Mouse (Mus musculus): ENCODE measurements around the gene Cenpn. TPM values are rescaled to one million over a fixed set of nuclear protein-coding genes. Genes with fewer than 3 reads are reported as not detected.
A peak's percentile ranks its signal among the peaks of the same experiment; 100 is the strongest.

The Cenpn gene
- polyA plus RNA-seq (2016; fragmentation: Nextera tagmentation; extraction: Ambion mirVana), result 47.5 and 47.6 TPM in 2 replicates

DNA sequence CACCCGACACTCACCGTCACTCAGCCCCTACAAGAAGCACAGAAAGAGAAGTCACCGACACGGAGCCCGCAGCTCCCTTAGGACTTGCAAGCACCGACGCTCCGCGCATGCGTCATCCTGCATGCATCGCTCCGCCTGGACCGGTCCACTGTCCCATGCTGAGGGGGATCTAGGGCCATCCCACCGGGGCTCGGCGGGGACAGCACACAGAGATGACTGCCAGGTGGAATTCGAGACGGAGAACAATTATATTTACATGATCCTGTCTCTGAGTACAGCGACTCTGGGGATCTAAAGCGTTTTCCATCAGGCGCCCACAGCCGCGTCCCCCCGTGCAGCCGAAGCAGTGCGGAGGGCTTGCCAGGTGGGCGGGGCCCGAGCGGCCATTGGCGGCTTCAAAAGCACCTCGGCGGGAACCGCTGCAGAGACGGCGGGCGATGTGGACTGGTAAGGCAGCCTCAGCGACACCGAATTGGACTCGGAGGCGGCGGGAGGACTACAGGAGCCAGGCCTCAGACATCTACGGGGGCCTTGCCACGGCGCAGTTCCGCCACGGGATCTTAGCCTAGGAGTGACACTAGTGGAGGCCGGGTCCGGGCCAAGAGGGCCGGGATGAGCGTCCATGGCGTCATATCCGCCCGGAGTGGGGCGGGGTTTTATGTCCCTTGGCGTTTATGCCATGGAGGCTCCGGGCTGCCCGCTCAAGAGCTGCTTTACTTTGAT is at the start of gene Cenpn, which contains the start of gene Cmc2:
Cenpn (plus strand) TSS at position 394 of the 723 bp plus-strand sequence.
Cmc2 (minus strand) TSS at position 119 of the 723 bp plus-strand sequence.
- under 1% methylated on average over 57 of the region's 57 CpGs for WGBS
- peak; percentile 95 for ATAC-seq (ENCODE audit: insufficient number of reproducible peaks, insufficient read depth, low FRiP score, low TSS enrichment, low read depth)
- Histone ChIP-seq H3K36me3 (peaks cover 13% of the 10 kb centered on the region; the same call in 1 of the 2 replicates), H3K9ac (replicated peaks) (peak within 1 kb of the TSS; percentile 81), H3K27me3 (no peaks in the 10 kb centered on the region), H3K27ac (peak within 1 kb of the TSS; percentile 60), H3K4me3 (replicated peaks) (peak within 1 kb of the TSS; percentile 81), H3K4me2 (peak within 1 kb of the TSS; percentile 76), H3K4me1 (replicated peaks) (peaks cover 15% of the 10 kb centered on the region), H3K9me3 (no peaks in the 10 kb centered on the region)

DNA sequence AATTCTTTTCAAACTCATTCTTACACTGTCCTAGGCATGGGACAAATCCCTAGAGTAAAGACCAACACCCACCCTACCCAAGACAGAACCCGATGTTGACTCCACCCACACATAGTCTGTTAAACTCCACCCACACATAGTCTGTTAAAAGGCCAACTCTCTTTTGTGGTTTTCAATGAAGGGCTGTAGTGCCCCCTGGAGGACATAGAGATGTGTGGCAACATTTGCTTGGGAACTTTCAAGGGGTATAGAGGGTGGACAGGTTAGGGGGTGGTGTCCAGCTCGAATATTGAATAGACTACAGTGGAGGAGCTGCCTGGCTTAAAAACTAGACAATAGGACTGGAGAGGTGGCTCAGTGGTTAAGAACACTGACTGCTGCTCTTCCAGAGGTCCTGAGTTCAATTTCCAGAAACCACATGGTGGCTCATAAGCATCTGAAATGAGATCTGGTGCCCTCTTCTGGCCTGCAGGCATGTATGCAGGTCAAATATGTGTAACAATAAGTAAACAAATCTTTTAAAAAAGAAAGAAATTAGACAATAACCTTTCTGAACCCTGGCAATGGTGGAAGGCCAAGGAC is 48.7 kb upstream of the Cenpn start:
- Histone ChIP-seq H3K27me3 (no peaks in the 10 kb centered on the region), H3K9me3 (no peaks in the 10 kb centered on the region), H3K36me3 (no peaks in the 10 kb centered on the region), H3K27ac (no peak overlapping the region), H3K4me3 (replicated peaks) (no peak overlapping the region), H3K4me2 (no peak overlapping the region), H3K9ac (replicated peaks) (no peak overlapping the region), H3K4me1 (replicated peaks) (no peaks in the 10 kb centered on the region)
- no peak for ATAC-seq (ENCODE audit: insufficient number of reproducible peaks, insufficient read depth, low FRiP score, low TSS enrichment, low read depth)
- WGBS, result 69% methylated on average over 2 of the region's 2 CpGs

- H3K27ac ChIP-seq, result no peak overlapping the region
- 62% methylated on average over 11 of the region's 11 CpGs for WGBS
- no peak overlapping the region for H3K4me2 ChIP-seq
- H3K4me1 ChIP-seq (replicated peaks), result no peaks in the 10 kb centered on the region
- H3K9me3 ChIP-seq, result no peaks in the 10 kb centered on the region
- no peak overlapping the region for H3K9ac ChIP-seq (replicated peaks)
- ATAC-seq (ENCODE audit: insufficient number of reproducible peaks, insufficient read depth, low FRiP score, low TSS enrichment, low read depth), result no peak
- no peaks in the 10 kb centered on the region for H3K27me3 ChIP-seq
- H3K4me3 ChIP-seq (replicated peaks), result no peak overlapping the region
- no peaks in the 10 kb centered on the region for H3K36me3 ChIP-seq
Observed at GRCm38 (mm10) chr8:116873586-116873985, 47.9 kb upstream of the Cenpn start.

DNA sequence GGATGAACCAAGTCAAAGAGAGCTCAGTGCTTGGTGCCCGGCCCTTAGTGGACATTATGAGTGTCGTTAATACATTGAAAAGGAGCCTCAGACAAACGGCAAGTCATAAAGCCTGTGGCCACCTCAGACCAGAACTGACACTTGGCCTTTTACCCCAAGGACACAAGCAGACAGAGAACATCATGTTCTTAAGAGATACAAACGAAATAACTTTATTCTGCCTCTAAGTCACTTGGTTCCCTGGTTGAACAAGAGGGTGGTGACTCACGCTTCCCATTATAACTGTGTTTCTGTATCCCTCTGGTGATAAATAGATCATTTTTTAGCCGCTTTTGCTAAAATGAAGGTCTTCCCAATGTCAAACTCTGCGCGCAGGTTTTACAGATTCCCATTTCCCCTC is 47.5 kb upstream of the Cenpn start:
- Histone ChIP-seq H3K4me1 (replicated peaks) (no peaks in the 10 kb centered on the region), H3K36me3 (no peaks in the 10 kb centered on the region), H3K9me3 (no peaks in the 10 kb centered on the region), H3K4me3 (replicated peaks) (no peak overlapping the region), H3K4me2 (no peak overlapping the region), H3K27me3 (no peaks in the 10 kb centered on the region), H3K27ac (no peak overlapping the region), H3K9ac (replicated peaks) (no peak overlapping the region)
- no peak for ATAC-seq (ENCODE audit: insufficient number of reproducible peaks, insufficient read depth, low FRiP score, low TSS enrichment, low read depth)
- WGBS, result 68% methylated on average over 8 of the region's 8 CpGs

DNA sequence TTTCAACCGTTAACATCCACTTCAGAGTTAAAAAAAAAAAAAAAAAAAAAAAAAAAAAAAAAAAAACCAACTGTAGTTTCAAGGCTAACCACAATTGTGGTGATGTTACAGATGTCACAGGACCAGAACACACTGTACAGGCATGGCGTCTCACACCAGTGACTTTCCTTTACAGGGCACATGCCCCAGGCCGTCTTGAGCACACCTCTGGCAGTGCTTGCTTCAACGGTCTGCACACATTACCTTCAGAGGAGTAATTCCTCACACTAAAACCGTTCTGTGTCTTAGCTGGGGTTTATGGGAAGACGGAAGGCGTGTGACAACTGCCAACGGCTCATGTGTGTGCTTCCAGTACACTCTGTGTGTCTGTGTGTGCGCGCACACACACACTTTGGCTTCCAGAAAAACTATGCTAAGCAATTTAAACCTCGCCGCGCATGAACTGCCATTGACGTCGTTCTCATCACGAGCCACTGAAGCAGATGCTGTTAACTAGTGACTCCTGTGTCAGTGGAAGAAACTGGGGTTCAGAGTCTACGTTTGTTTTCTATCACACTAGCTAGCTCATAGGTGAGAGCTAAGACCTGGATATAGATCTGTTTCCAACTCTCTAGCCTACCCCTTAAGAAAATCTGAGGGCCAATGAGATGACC is 45.6 kb upstream of the Cenpn start:
- Histone ChIP-seq H3K4me3 (replicated peaks) (no peak overlapping the region), H3K4me1 (replicated peaks) (no peaks in the 10 kb centered on the region), H3K27ac (no peak overlapping the region), H3K27me3 (no peaks in the 10 kb centered on the region), H3K9ac (replicated peaks) (no peak overlapping the region), H3K4me2 (no peak overlapping the region), H3K36me3 (no peaks in the 10 kb centered on the region), H3K9me3 (no peaks in the 10 kb centered on the region)
- no peak for ATAC-seq (ENCODE audit: insufficient number of reproducible peaks, insufficient read depth, low FRiP score, low TSS enrichment, low read depth)
- WGBS, result 86% methylated on average over 17 of the region's 17 CpGs

GRCm38 (mm10) chr8:116881396-116881795 is 40.1 kb upstream of the Cenpn start:
- peaks cover 11% of the 10 kb centered on the region for H3K9me3 ChIP-seq
- H3K9ac ChIP-seq (replicated peaks), result no peak overlapping the region
- H3K4me1 ChIP-seq (replicated peaks), result no peaks in the 10 kb centered on the region
- H3K27me3 ChIP-seq, result no peaks in the 10 kb centered on the region
- H3K4me2 ChIP-seq, result no peak overlapping the region
- no peak for ATAC-seq (ENCODE audit: insufficient number of reproducible peaks, insufficient read depth, low FRiP score, low TSS enrichment, low read depth)
- H3K27ac ChIP-seq, result no peak overlapping the region
- peaks cover 4% of the 10 kb centered on the region for H3K36me3 ChIP-seq
- no peak overlapping the region for H3K4me3 ChIP-seq (replicated peaks)
- 91% methylated on average over 8 of the region's 8 CpGs for WGBS

- H3K27me3 ChIP-seq, result no peaks in the 10 kb centered on the region
- no peak for ATAC-seq (ENCODE audit: insufficient number of reproducible peaks, insufficient read depth, low FRiP score, low TSS enrichment, low read depth)
- WGBS, result 62% methylated on average over 4 of the region's 4 CpGs
- peaks cover 45% of the 10 kb centered on the region for H3K36me3 ChIP-seq
- H3K4me1 ChIP-seq (replicated peaks), result no peaks in the 10 kb centered on the region
- no peak overlapping the region for H3K9ac ChIP-seq (replicated peaks)
- peaks cover 13% of the 10 kb centered on the region for H3K9me3 ChIP-seq
- H3K4me3 ChIP-seq (replicated peaks), result no peak overlapping the region
- H3K27ac ChIP-seq, result no peak overlapping the region
- no peak overlapping the region for H3K4me2 ChIP-seq
Observed at GRCm38 (mm10) chr8:116887813-116888212, 33.7 kb upstream of the Cenpn start.

- Histone ChIP-seq H3K9ac (replicated peaks) (no peak overlapping the region), H3K4me2 (no peak overlapping the region), H3K36me3 (peaks cover 50% of the 10 kb centered on the region), H3K27ac (no peak overlapping the region), H3K4me1 (replicated peaks) (no peaks in the 10 kb centered on the region), H3K4me3 (replicated peaks) (no peak overlapping the region), H3K9me3 (peaks cover 6% of the 10 kb centered on the region; the same call in 1 of the 2 replicates), H3K27me3 (no peaks in the 10 kb centered on the region)
- no peak for ATAC-seq (ENCODE audit: insufficient number of reproducible peaks, insufficient read depth, low FRiP score, low TSS enrichment, low read depth)
- WGBS, result 88% methylated on average over 5 of the region's 5 CpGs
Observed at GRCm38 (mm10) chr8:116891446-116891845, 30.1 kb upstream of the Cenpn start.

DNA sequence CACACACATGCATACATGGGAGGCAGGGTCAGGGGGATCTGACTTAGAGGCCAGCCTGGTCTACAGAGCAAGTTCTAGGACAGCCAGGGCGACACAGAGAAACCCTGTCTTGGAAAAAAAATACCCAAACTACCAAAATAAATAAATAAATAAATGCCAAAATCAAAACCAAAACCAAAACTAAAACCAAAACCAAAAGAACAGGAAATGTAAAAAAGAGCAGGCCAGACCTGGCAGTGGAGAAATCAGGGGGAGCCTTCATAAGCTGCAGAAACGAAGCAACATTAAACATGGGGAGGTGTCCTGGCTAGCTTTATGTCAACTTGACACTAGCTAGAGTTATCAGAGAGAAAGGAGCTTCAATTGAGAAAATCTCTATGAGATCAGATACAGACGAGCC is 29.4 kb upstream of the Cenpn start:
- Histone ChIP-seq H3K27me3 (no peaks in the 10 kb centered on the region), H3K36me3 (peaks cover 47% of the 10 kb centered on the region), H3K9me3 (0 out of 2 replicates have a peak, but pooled peaks cover 5% of the 10 kb centered on the region), H3K4me2 (no peak overlapping the region), H3K27ac (no peak overlapping the region), H3K4me1 (replicated peaks) (no peaks in the 10 kb centered on the region), H3K9ac (replicated peaks) (no peak overlapping the region), H3K4me3 (replicated peaks) (no peak overlapping the region)
- 82% methylated on average over 3 of the region's 3 CpGs for WGBS
- no peak for ATAC-seq (ENCODE audit: insufficient number of reproducible peaks, insufficient read depth, low FRiP score, low TSS enrichment, low read depth)

- Histone ChIP-seq H3K4me3 (replicated peaks) (no peak overlapping the region), H3K4me1 (replicated peaks) (no peaks in the 10 kb centered on the region), H3K9ac (replicated peaks) (no peak overlapping the region), H3K4me2 (no peak overlapping the region), H3K27ac (no peak overlapping the region), H3K36me3 (peaks cover 42% of the 10 kb centered on the region), H3K9me3 (0 out of 2 replicates have a peak, but pooled peaks cover 5% of the 10 kb centered on the region), H3K27me3 (no peaks in the 10 kb centered on the region)
- no peak for ATAC-seq (ENCODE audit: insufficient number of reproducible peaks, insufficient read depth, low FRiP score, low TSS enrichment, low read depth)
- 86% methylated on average over 9 of the region's 9 CpGs for WGBS
Observed at GRCm38 (mm10) chr8:116892636-116893035, 28.9 kb upstream of the Cenpn start.

GRCm38 (mm10) chr8:116893938-116894337 is 27.6 kb upstream of the Cenpn start:
- H3K4me1 ChIP-seq (replicated peaks), result no peaks in the 10 kb centered on the region
- no peak overlapping the region for H3K4me3 ChIP-seq (replicated peaks)
- no peaks in the 10 kb centered on the region for H3K27me3 ChIP-seq
- H3K9ac ChIP-seq (replicated peaks), result no peak overlapping the region
- H3K4me2 ChIP-seq, result no peak overlapping the region
- no peak overlapping the region for H3K27ac ChIP-seq
- no peak for ATAC-seq (ENCODE audit: insufficient number of reproducible peaks, insufficient read depth, low FRiP score, low TSS enrichment, low read depth)
- H3K36me3 ChIP-seq, result peaks cover 29% of the 10 kb centered on the region
- WGBS, result 90% methylated on average over 11 of the region's 11 CpGs
- 0 out of 2 replicates have a peak, but pooled peaks cover 5% of the 10 kb centered on the region for H3K9me3 ChIP-seq
